Mouse (Mus musculus): Measurements from ENCODE around the gene Chmp5.
"Not testable (repeated sequence)": the region's sequence is repeated elsewhere in the genome, so short reads cannot be mapped to it uniquely, and the experiment has no call there.

The Chmp5 gene

GRCm38 (mm10) chr4:40948160-40948708 lies at the start of gene Chmp5, which contains the start of gene Bag1:
Gene Chmp5 (plus strand): TSS chr4:40948407.
Gene Bag1 (minus strand): TSS chr4:40948294.
- CTCF ChIA-PET, result no interaction called here

GRCm38 (mm10) chr4:40898476-40899044 lies 49.6 kb upstream of the Chmp5 start:
- CTCF ChIA-PET, result no interaction called here

- CTCF ChIA-PET, result no interaction called here
Observed at GRCm38 (mm10) chr4:40899264-40899663, 48.9 kb upstream of the Chmp5 start.

- CTCF ChIA-PET, result no interaction called here
Observed at GRCm38 (mm10) chr4:40900071-40900470, 48.1 kb upstream of the Chmp5 start.

- CTCF ChIA-PET, result no interaction called here
Observed at GRCm38 (mm10) chr4:40900612-40901011, 47.6 kb upstream of the Chmp5 start.

GRCm38 (mm10) chr4:40906298-40906697 lies 41.9 kb upstream of the Chmp5 start:
- CTCF ChIA-PET, result interaction anchor here (0.7 to 2.3 kb wide), 3 partner anchors 70 to 136 kb away, joined by 3 to 8 read pairs (median 3); no protein-coding TSS in a partner anchor

GRCm38 (mm10) chr4:40908261-40908969 lies 39.8 kb upstream of the Chmp5 start:
- CTCF ChIA-PET, result no interaction called here

GRCm38 (mm10) chr4:40914287-40914867 lies 33.8 kb upstream of the Chmp5 start:
- CTCF ChIA-PET, result no interaction called here

GRCm38 (mm10) chr4:40915947-40916346 lies 32.3 kb upstream of the Chmp5 start:
- CTCF ChIA-PET, result interaction anchor here (0.7 kb wide), 1 partner anchor 115 kb away, joined by 4 read pairs; no protein-coding TSS in a partner anchor

GRCm38 (mm10) chr4:40916592-40917155 lies 31.5 kb upstream of the Chmp5 start:
- CTCF ChIA-PET, result no interaction called here

GRCm38 (mm10) chr4:40919785-40920184 lies 28.4 kb upstream of the Chmp5 start, which contains the start of gene Spink4:
Gene Spink4 (plus strand): TSS chr4:40920052.
- CTCF ChIA-PET, result no interaction called here

GRCm38 (mm10) chr4:40920576-40920975 lies 27.6 kb upstream of the Chmp5 start:
- CTCF ChIA-PET, result no interaction called here

GRCm38 (mm10) chr4:40921288-40921687 lies 26.9 kb upstream of the Chmp5 start:
- CTCF ChIA-PET, result no interaction called here

- CTCF ChIA-PET, result no interaction called here
Observed at GRCm38 (mm10) chr4:40923087-40923651, 25.0 kb upstream of the Chmp5 start.

- CTCF ChIA-PET, result no interaction called here
Observed at GRCm38 (mm10) chr4:40925568-40925967, 22.6 kb upstream of the Chmp5 start.

GRCm38 (mm10) chr4:40929046-40929445 lies 19.2 kb upstream of the Chmp5 start:
- CTCF ChIA-PET, result interaction anchor here (0.5 kb wide), 1 partner anchor 44 kb away, joined by 3 read pairs; no protein-coding TSS in a partner anchor

GRCm38 (mm10) chr4:40933694-40934093 lies 14.5 kb upstream of the Chmp5 start:
- CTCF ChIA-PET, result interaction anchor here (0.6 kb wide), 1 partner anchor 71 kb away, joined by 3 read pairs; no protein-coding TSS in a partner anchor

- CTCF ChIA-PET, result not testable (repeated sequence)
Observed at GRCm38 (mm10) chr4:40934369-40934768, 13.8 kb upstream of the Chmp5 start.

- CTCF ChIA-PET, result no interaction called here
Observed at GRCm38 (mm10) chr4:40936175-40936839, 11.9 kb upstream of the Chmp5 start.

GRCm38 (mm10) chr4:40938793-40939192 lies 9.4 kb upstream of the Chmp5 start:
- CTCF ChIA-PET, result no interaction called here

GRCm38 (mm10) chr4:40943651-40944050 lies 4.6 kb upstream of the Chmp5 start:
- CTCF ChIA-PET, result no interaction called here
